ENCODE assay signal across 9 mouse cellular contexts in the genomic region with DNA sequence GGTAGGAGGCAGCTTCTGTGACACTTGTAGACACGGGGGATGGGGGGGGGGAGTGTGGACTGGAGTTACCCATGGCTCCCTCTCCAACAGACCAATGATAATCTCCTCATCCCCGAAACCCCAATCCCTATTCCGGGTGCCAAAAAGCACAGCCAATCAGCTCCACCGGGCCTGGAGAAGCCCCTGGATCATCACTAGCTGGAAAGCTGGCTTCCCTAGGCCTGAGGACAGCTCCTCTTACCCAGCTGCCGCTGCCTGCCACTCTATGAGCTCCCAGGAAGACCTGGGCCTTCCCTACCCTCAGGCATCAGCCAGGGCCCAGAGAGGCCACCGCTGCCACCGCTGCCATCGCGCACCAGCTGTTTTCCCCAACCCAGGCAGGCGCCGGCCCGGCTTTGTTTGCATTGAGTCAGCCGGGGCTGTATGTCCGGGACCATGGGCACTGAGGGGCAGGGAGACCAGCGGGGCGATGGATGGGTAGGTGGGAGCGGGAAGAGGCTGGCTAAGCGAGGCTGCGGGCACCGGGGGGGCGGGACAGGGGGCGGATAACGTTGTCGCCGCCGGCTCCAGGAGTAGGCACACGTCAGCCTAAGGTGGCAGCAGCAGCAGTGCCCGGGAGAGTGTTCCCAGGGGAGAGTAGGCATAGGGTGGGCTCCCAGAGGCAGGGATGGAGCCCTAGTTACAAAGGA. TPM values are rescaled to one million over a fixed set of nuclear protein-coding genes. Genes with fewer than 3 reads are reported as not detected.
A peak's percentile ranks its signal among the peaks of the same experiment; 100 is the strongest.
DNase-seq lines count a peak whose midpoint lies in the region; ATAC-seq and TF ChIP-seq lines count a peak whose summit lies in the region.
"Had no signal": no experiment of that assay in that cellular context is flagged by ENCODE, and none has a peak within 500 bp of the region (broad histone marks: within the 10 kb centered on the region; RNA-seq: fewer than 3 reads in every experiment).

No protein-coding gene starts in this region.

- H3K27ac ChIP-seq in gastrocnemius, adult 2 months: peak overlapping the region; percentile 72
- no peak overlapping the region for H3K27ac ChIP-seq in CH12.LX (ENCODE audit: insufficient read depth, low read depth)
- H3K27ac ChIP-seq in hindbrain, embryonic 11.5 days (ENCODE audit: low read depth, low read length): peak overlapping the region; percentile 70
- no peak overlapping the region for H3K27ac ChIP-seq in limb, embryonic 13.5 days
- H3K27ac ChIP-seq: macrophage had no signal

- H3K4me3 ChIP-seq in gastrocnemius, adult 2 months: peak overlapping the region; percentile 86
- peak overlapping the region in 2 of 3 experiments; percentile 24 to 57 for H3K4me3 ChIP-seq in CH12.LX (replicated peaks in 1 of 3; ENCODE audit: low read depth in 2 of 3, low read length in 2 of 3, poor library complexity in 1 of 3)
- peak overlapping the region; percentile 71 for H3K4me3 ChIP-seq in hindbrain, embryonic 11.5 days (ENCODE audit: low read depth, low read length)
- H3K4me3 ChIP-seq in limb, embryonic 13.5 days: peak overlapping the region; percentile 46

- H3K4me2 ChIP-seq in CH12.LX (ENCODE audit: insufficient read depth, low read depth, poor library complexity, severe bottlenecking): peak overlapping the region; percentile 96
- peak overlapping the region; percentile 97 for H3K4me2 ChIP-seq in hindbrain, embryonic 11.5 days (replicated peaks; ENCODE audit: low read depth, low read length)
- peak overlapping the region; percentile 80 for H3K4me2 ChIP-seq in limb, embryonic 13.5 days (replicated peaks)

- in situ Hi-C loops in CH12.LX (cut with MboI; ENCODE audit: low pct_ligation_motif_present, low pct_unique_long_range_greater_than_20kb, low sequenced_read_pairs): no loop called here

- H3K79me2 ChIP-seq in CH12.LX (replicated peaks; ENCODE audit: control insufficient read depth, extremely low read depth, insufficient read depth, poor library complexity, severe bottlenecking): no peaks in the 10 kb centered on the region

- peaks cover 4 to 8% of the 10 kb centered on the region in 2 experiments for H3K4me1 ChIP-seq in CH12.LX (ENCODE audit: control insufficient read depth in 1 of 2, insufficient read depth in 2 of 2)
- peaks cover 6% of the 10 kb centered on the region; the same call in 1 of the 2 replicates for H3K4me1 ChIP-seq in hindbrain, embryonic 11.5 days (replicated peaks; ENCODE audit: control insufficient read depth, insufficient read depth, low read length)
- peaks cover 11% of the 10 kb centered on the region for H3K4me1 ChIP-seq in limb, embryonic 13.5 days

- no peak for DNase-seq in gastrocnemius, adult 2 months
- DNase-seq in gastrocnemius, postnatal 14 days: no peak
- no peak for DNase-seq in CH12.LX (ENCODE audit: extremely low read depth)
- DNase-seq in cerebellum, postnatal 25 days: peak; percentile 70 to 74
- peak; percentile 48 for DNase-seq in hindbrain, embryonic 11.5 days (ENCODE audit: low spot score)
- peak; percentile 83 to 88 for DNase-seq in right cerebral cortex, postnatal 10 days (ENCODE audit: low spot score in 2 of 2)
- DNase-seq in adipocyte (ENCODE audit: low spot score): no peak

- no peak for TF ChIP-seq CTCF in gastrocnemius, adult 2 months (IDR thresholded peaks at IDR 0.05)
- no peak for TF ChIP-seq CTCF in CH12.LX (conservative IDR thresholded peaks at IDR 0.05 in 1 of 2, IDR thresholded peaks at IDR 0.05 in 1 of 2; ENCODE audit: low read depth in 2 of 2, low read length in 2 of 2)

- dilution Hi-C loops in CH12.LX (cut with MboI; ENCODE audit: extremely low pct_ligation_motif_present, extremely low pct_unique_long_range_greater_than_20kb, low sequenced_read_pairs): no loop called here

- H3K36me3 ChIP-seq in CH12.LX (replicated peaks in 1 of 2; ENCODE audit: control insufficient read depth in 1 of 2, insufficient read depth in 1 of 2, low read length in 1 of 2): no peaks in the 10 kb centered on the region
- no peaks in the 10 kb centered on the region for H3K36me3 ChIP-seq in hindbrain, embryonic 11.5 days (ENCODE audit: control insufficient read depth, insufficient read depth, low read length)
- no peaks in the 10 kb centered on the region for H3K36me3 ChIP-seq in limb, embryonic 13.5 days

- peak overlapping the region; percentile 25; the same call in 1 of the 2 replicates for H3K9ac ChIP-seq in CH12.LX (ENCODE audit: insufficient read depth, low read depth)
- peak overlapping the region; percentile 80 for H3K9ac ChIP-seq in hindbrain, embryonic 11.5 days (ENCODE audit: low read depth, low read length)
- peak overlapping the region; percentile 58 for H3K9ac ChIP-seq in limb, embryonic 13.5 days

- peaks cover 98% of the 10 kb centered on the region for H3K27me3 ChIP-seq in CH12.LX (replicated peaks)
- peaks cover 9% of the 10 kb centered on the region for H3K27me3 ChIP-seq in hindbrain, embryonic 11.5 days (ENCODE audit: control insufficient read depth, insufficient read depth, low read length)
- peaks cover 81% of the 10 kb centered on the region for H3K27me3 ChIP-seq in limb, embryonic 13.5 days

- TF ChIP-seq EP300 in CH12.LX (IDR thresholded peaks at IDR 0.05; ENCODE audit: low read length): no peak

- ATAC-seq in hindbrain, embryonic 11.5 days (ENCODE audit: low FRiP score): peak; percentile 71
- ATAC-seq in limb, embryonic 13.5 days (ENCODE audit: low FRiP score, low read depth): no peak

- no peak for TF ChIP-seq RAD21 in CH12.LX (IDR thresholded peaks at IDR 0.05; ENCODE audit: low read depth, low read length)

- intact Hi-C loops in gastrocnemius, adult 2 months (cut with DNase I): no loop called here
- intact Hi-C loops in gastrocnemius, postnatal 14 days (cut with DNase I; ENCODE audit: low total_unique reads): no loop called here

- no peak for TF ChIP-seq POLR2A in CH12.LX (IDR thresholded peaks at IDR 0.05; ENCODE audit: low read depth, low read length)

- WGBS in hindbrain, embryonic 11.5 days: under 1% methylated on average over 26 of the region's 28 CpGs
- 2% methylated on average over 26 of the region's 28 CpGs for WGBS in limb, embryonic 13.5 days

- H3K9me3 ChIP-seq in CH12.LX (replicated peaks; ENCODE audit: low read length): no peaks in the 10 kb centered on the region
- no peaks in the 10 kb centered on the region for H3K9me3 ChIP-seq in hindbrain, embryonic 11.5 days (ENCODE audit: control insufficient read depth, low read length)
- no peaks in the 10 kb centered on the region for H3K9me3 ChIP-seq in limb, embryonic 13.5 days

TF ChIP-seq in CH12.LX, 34 proteins besides CTCF, POLR2A, EP300 and RAD21 (continues in another document):
- TF ChIP-seq SIN3A (IDR thresholded peaks at IDR 0.05; ENCODE audit: low read length): no peak
- TF ChIP-seq NELFE (IDR thresholded peaks at IDR 0.05; ENCODE audit: low read depth, low read length): no peak
- no peak for TF ChIP-seq ETS1 (conservative IDR thresholded peaks at IDR 0.05; ENCODE audit: low read depth, low read length)
- no peak for TF ChIP-seq TBP (conservative IDR thresholded peaks at IDR 0.05; ENCODE audit: low read depth, low read length)
- no peak for TF ChIP-seq USF2 (conservative IDR thresholded peaks at IDR 0.05; ENCODE audit: low read depth, low read length)
- TF ChIP-seq RCOR1 (conservative IDR thresholded peaks at IDR 0.05; ENCODE audit: low read depth, low read length): no peak
- no peak for TF ChIP-seq UBTF (IDR thresholded peaks at IDR 0.05; ENCODE audit: low read depth, low read length)
- no peak for TF ChIP-seq JUN (IDR thresholded peaks at IDR 0.05; ENCODE audit: insufficient read depth, low read depth, low read length)
- TF ChIP-seq CHD2 (IDR thresholded peaks at IDR 0.05; ENCODE audit: low read length): no peak
- no peak for TF ChIP-seq HCFC1 (IDR thresholded peaks at IDR 0.05; ENCODE audit: low read depth, low read length)

RNA-seq across cellular contexts. Expression of a gene that starts 0.7 kb away (rescaled TPM):
- total RNA-seq in gastrocnemius, adult 2 months (2021): 1 to 10 TPM; 1.0 to 1.2 TPM
- 1 to 10 TPM; 2.9 to 4.3 TPM for total RNA-seq in gastrocnemius, postnatal 14 days (2021)
- 3.2 and 3.6 TPM in 2 replicates for total RNA-seq in CH12.LX (2012; rRNA removed)
- total RNA-seq in CH12.LX (2014; rRNA removed): 0.12 TPM in 1 of 2 replicates, not detected in the other
- 0.36 and 0.57 TPM in 2 replicates for polyA plus RNA-seq in CH12.LX (2012; ENCODE audit: insufficient read length, low read depth)
- polyA plus RNA-seq in hindbrain, embryonic 11.5 days (2014; fragmentation: Nextera tagmentation; extraction: Ambion mirVana): 10.9 and 15.3 TPM in 2 replicates
- 2.4 and 3.2 TPM in 2 replicates for polyA plus RNA-seq in limb, embryonic 13.5 days (2015; fragmentation: Nextera tagmentation; extraction: Ambion mirVana)
- polyA plus RNA-seq: macrophage had no signal

RNA-seq across cellular contexts. Expression of a gene that starts 14.9 kb away (rescaled TPM):
- 1 to 10 TPM; 1.5 to 2.0 TPM for total RNA-seq in gastrocnemius, adult 2 months (2021)
- 1 to 10 TPM; 4.8 to 8.3 TPM for total RNA-seq in gastrocnemius, postnatal 14 days (2021)
- total RNA-seq in CH12.LX (2012; rRNA removed) (not detected in 2 replicates), CH12.LX (2014; rRNA removed) (not detected in 2 replicates)
- polyA plus RNA-seq in CH12.LX (2012; ENCODE audit: insufficient read length, low read depth): not detected in 2 replicates
- polyA plus RNA-seq in hindbrain, embryonic 11.5 days (2014; fragmentation: Nextera tagmentation; extraction: Ambion mirVana): 19.0 and 20.0 TPM in 2 replicates
- polyA plus RNA-seq in limb, embryonic 13.5 days (2015; fragmentation: Nextera tagmentation; extraction: Ambion mirVana): 11.3 and 11.4 TPM in 2 replicates
- polyA plus RNA-seq: macrophage had no signal

RNA-seq across cellular contexts. Expression of a gene that starts 32.3 kb away (rescaled TPM):
- total RNA-seq in gastrocnemius, adult 2 months (2021): not detected
- not detected for total RNA-seq in gastrocnemius, postnatal 14 days (2021)
- total RNA-seq in CH12.LX (2012; rRNA removed) (not detected in 2 replicates), CH12.LX (2014; rRNA removed) (not detected in 2 replicates)
- polyA plus RNA-seq in CH12.LX (2012; ENCODE audit: insufficient read length, low read depth): not detected in 2 replicates
- 0.15 and 0.20 TPM in 2 replicates for polyA plus RNA-seq in hindbrain, embryonic 11.5 days (2014; fragmentation: Nextera tagmentation; extraction: Ambion mirVana)
- polyA plus RNA-seq in limb, embryonic 13.5 days (2015; fragmentation: Nextera tagmentation; extraction: Ambion mirVana): not detected in 2 replicates
- polyA plus RNA-seq: macrophage had no signal

RNA-seq across cellular contexts. Expression of a gene that starts 36.7 kb away (rescaled TPM):
- total RNA-seq in gastrocnemius, adult 2 months (2021): 10 to 100 TPM; 79.2 to 99.2 TPM
- total RNA-seq in gastrocnemius, postnatal 14 days (2021): 100 to 1,000 TPM; 103 to 107 TPM
- total RNA-seq in CH12.LX (2012; rRNA removed) (157 and 164 TPM in 2 replicates), CH12.LX (2014; rRNA removed) (110 and 113 TPM in 2 replicates)
- 146 and 161 TPM in 2 replicates for polyA plus RNA-seq in CH12.LX (2012; ENCODE audit: insufficient read length, low read depth)
- polyA plus RNA-seq in hindbrain, embryonic 11.5 days (2014; fragmentation: Nextera tagmentation; extraction: Ambion mirVana): 226 and 243 TPM in 2 replicates
- polyA plus RNA-seq in limb, embryonic 13.5 days (2015; fragmentation: Nextera tagmentation; extraction: Ambion mirVana): 174 and 178 TPM in 2 replicates

RNA-seq across cellular contexts. Expression of a gene that starts 45.0 kb away (rescaled TPM):
- total RNA-seq in gastrocnemius, adult 2 months (2021): under 1 TPM; 0.61 to 0.81 TPM
- total RNA-seq in gastrocnemius, postnatal 14 days (2021): under 1 TPM; 0.25 to 0.73 TPM
- total RNA-seq in CH12.LX (2012; rRNA removed) (0.17 and 0.42 TPM in 2 replicates), CH12.LX (2014; rRNA removed) (not detected in 2 replicates)
- polyA plus RNA-seq in CH12.LX (2012; ENCODE audit: insufficient read length, low read depth): not detected in 2 replicates
- polyA plus RNA-seq in hindbrain, embryonic 11.5 days (2014; fragmentation: Nextera tagmentation; extraction: Ambion mirVana): 0.05 TPM in 1 of 2 replicates, not detected in the other
- not detected in 2 replicates for polyA plus RNA-seq in limb, embryonic 13.5 days (2015; fragmentation: Nextera tagmentation; extraction: Ambion mirVana)
- polyA plus RNA-seq: macrophage had no signal

Comparison
In these comparisons a context has a peak if more than half of its experiments do, and no peak if none do; other contexts are left out.
1. DNase-seq: peak in cerebellum, postnatal 25 days (2 of 2), hindbrain, embryonic 11.5 days (single experiment) and right cerebral cortex, postnatal 10 days (2 of 2); none in gastrocnemius, adult 2 months (single experiment), gastrocnemius, postnatal 14 days (single experiment), CH12.LX (single experiment) and adipocyte (single experiment).
2. H3K27ac ChIP-seq: peak in gastrocnemius, adult 2 months (single experiment) and hindbrain, embryonic 11.5 days (single experiment); none in CH12.LX (single experiment) and limb, embryonic 13.5 days (single experiment).
3. H3K9ac ChIP-seq: peak in every context shown above with its lines; median percentile 80 in hindbrain, embryonic 11.5 days; 58 in limb, embryonic 13.5 days; 25 in CH12.LX.
4. Peak in every context shown above with its lines, with median percentiles within 50 percentile points of each other: H3K4me3 ChIP-seq and H3K4me2 ChIP-seq.